8 mouse cellular contexts compared by ENCODE assay signal in the genomic region with DNA sequence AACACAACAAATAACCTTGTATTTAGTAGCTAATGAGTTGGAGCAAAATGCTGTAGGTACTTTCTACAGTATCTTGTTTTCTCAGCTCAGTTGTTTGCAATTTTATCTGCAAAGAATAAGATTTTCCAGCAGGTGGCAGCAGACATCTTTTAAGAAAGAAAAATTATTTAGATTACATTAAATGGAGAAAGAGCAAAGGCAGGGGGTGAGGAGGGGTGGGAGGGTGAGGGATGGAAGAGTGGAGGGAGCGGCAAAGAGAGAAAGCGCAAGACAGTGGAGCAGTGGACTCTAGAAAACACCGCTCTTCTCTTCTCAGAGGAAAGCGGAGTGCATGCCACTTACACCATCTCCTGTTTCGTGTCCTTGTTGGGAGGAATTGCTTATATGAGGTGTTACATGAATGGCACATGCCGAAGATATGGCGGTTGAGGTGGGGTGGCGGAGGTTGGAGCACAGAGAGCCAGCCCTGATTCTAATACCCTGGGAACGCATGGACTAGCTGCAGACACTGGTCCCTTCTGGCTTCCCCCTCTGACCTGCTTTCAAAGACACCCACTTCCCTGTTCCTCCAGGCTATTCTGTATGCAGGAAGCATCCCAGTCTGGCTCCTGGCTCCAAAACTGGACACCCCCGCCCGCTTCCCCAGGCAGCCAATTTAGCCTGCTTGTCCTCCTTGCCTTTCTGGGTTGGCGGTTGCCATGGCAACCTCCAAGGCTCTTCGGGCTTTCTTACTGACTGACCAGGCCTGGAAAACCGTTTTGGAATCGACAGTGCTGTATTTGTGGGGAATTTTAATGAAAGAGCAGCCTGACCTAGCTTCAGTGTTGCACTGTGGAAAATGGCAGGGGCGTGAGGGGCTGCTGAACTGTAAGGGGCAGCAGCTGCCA.
A peak's percentile ranks its signal among the peaks of the same experiment; 100 is the strongest.
DNase-seq lines count a peak whose midpoint lies in the region; ATAC-seq and TF ChIP-seq lines count a peak whose summit lies in the region.

No protein-coding gene starts in this region.

- peak; percentile 14 for TF ChIP-seq RAD21 in CH12.LX (IDR thresholded peaks at IDR 0.05; ENCODE audit: low read depth, low read length)

- peak in 1 of 2 experiments; percentile 50; a peak in 2 of 4 replicates for TF ChIP-seq CTCF in CH12.LX (conservative IDR thresholded peaks at IDR 0.05 in 1 of 2, IDR thresholded peaks at IDR 0.05 in 1 of 2; ENCODE audit: low read depth in 2 of 2, low read length in 2 of 2)
- peak; percentile 73 for TF ChIP-seq CTCF in layer of hippocampus, adult 2 months (conservative IDR thresholded peaks at IDR 0.05)
- TF ChIP-seq CTCF in lung, postnatal 0 days (IDR thresholded peaks at IDR 0.05): peak; percentile 34; the same call in 1 of the 2 replicates

- no peaks in the 10 kb centered on the region for H3K27me3 ChIP-seq in CH12.LX (replicated peaks)
- H3K27me3 ChIP-seq in forebrain, embryonic 10.5 days (ENCODE audit: poor library complexity, severe bottlenecking): no peaks in the 10 kb centered on the region
- no peaks in the 10 kb centered on the region for H3K27me3 ChIP-seq in heart, embryonic 15.5 days
- H3K27me3 ChIP-seq in lung, postnatal 0 days (replicated peaks; ENCODE audit: insufficient read depth, low read length): no peaks in the 10 kb centered on the region

- peaks cover 3% of the 10 kb centered on the region for H3K9me3 ChIP-seq in CH12.LX (replicated peaks; ENCODE audit: low read length)
- peaks cover 9% of the 10 kb centered on the region; the same call in 1 of the 2 replicates for H3K9me3 ChIP-seq in forebrain, embryonic 10.5 days
- H3K9me3 ChIP-seq in heart, embryonic 15.5 days (replicated peaks): no peaks in the 10 kb centered on the region
- H3K9me3 ChIP-seq in lung, postnatal 0 days (ENCODE audit: low read length): no peaks in the 10 kb centered on the region

- peak; percentile 11 for DNase-seq in CH12.LX (ENCODE audit: extremely low read depth)
- peak; percentile 39 for DNase-seq in adrenal gland, postnatal 25 days
- peak; percentile 84 for DNase-seq in forebrain, embryonic 10.5 days (ENCODE audit: extremely low spot score, low spot score)
- peak; percentile 79 to 93 for DNase-seq in layer of hippocampus, adult 2 months (ENCODE audit: low spot score in 2 of 2)
- peak; percentile 62 for DNase-seq in lung, postnatal 0 days (ENCODE audit: low spot score)
- peak; percentile 88 for DNase-seq in right cerebral cortex, postnatal 25 days
- DNase-seq in urinary bladder, postnatal 10 days (ENCODE audit: low spot score): no peak

- TF ChIP-seq EP300 in CH12.LX (IDR thresholded peaks at IDR 0.05; ENCODE audit: low read length): no peak
- no peak for TF ChIP-seq EP300 in lung, postnatal 0 days (IDR thresholded peaks at IDR 0.05)

- H3K4me3 ChIP-seq in CH12.LX (replicated peaks in 1 of 3; ENCODE audit: low read depth in 2 of 3, low read length in 2 of 3, poor library complexity in 1 of 3): no peak overlapping the region
- peak overlapping the region; percentile 50 for H3K4me3 ChIP-seq in forebrain, embryonic 10.5 days
- H3K4me3 ChIP-seq in heart, embryonic 15.5 days: peak overlapping the region; percentile 38
- peak overlapping the region; percentile 63 for H3K4me3 ChIP-seq in layer of hippocampus, adult 2 months
- no peak overlapping the region for H3K4me3 ChIP-seq in lung, postnatal 0 days (ENCODE audit: low read depth, low read length)

- H3K4me2 ChIP-seq in CH12.LX (ENCODE audit: insufficient read depth, low read depth, poor library complexity, severe bottlenecking): no peak overlapping the region
- H3K4me2 ChIP-seq in heart, embryonic 15.5 days: peak overlapping the region; percentile 62
- H3K4me2 ChIP-seq in lung, postnatal 0 days (replicated peaks; ENCODE audit: low read depth, low read length): peak overlapping the region; percentile 33

- no peaks in the 10 kb centered on the region for H3K4me1 ChIP-seq in CH12.LX (ENCODE audit: control insufficient read depth in 1 of 2, insufficient read depth in 2 of 2)
- H3K4me1 ChIP-seq in forebrain, embryonic 10.5 days: peaks cover 33% of the 10 kb centered on the region
- H3K4me1 ChIP-seq in heart, embryonic 15.5 days (replicated peaks): peaks cover 6% of the 10 kb centered on the region
- H3K4me1 ChIP-seq in lung, postnatal 0 days (ENCODE audit: insufficient read depth, low read depth, low read length): no peaks in the 10 kb centered on the region

- 0 out of 2 replicates have a peak, but pooled peaks have one; percentile 31 for ATAC-seq in heart, embryonic 15.5 days (replicated peaks; ENCODE audit: insufficient number of reproducible peaks, insufficient read depth, low FRiP score, low read depth)
- ATAC-seq in lung, postnatal 0 days: no peak

- WGBS in forebrain, embryonic 10.5 days: 11% methylated on average over 16 of the region's 16 CpGs
- WGBS in heart, embryonic 15.5 days: 29% methylated on average over 16 of the region's 16 CpGs
- 14% methylated on average over 16 of the region's 16 CpGs for WGBS in lung, postnatal 0 days

- in situ Hi-C loops in CH12.LX (cut with MboI; ENCODE audit: low pct_ligation_motif_present, low pct_unique_long_range_greater_than_20kb, low sequenced_read_pairs): loop anchor here (25.0 kb wide), 1 partner anchor 1056 kb away; no protein-coding TSS in a partner anchor

- H3K9ac ChIP-seq in CH12.LX (ENCODE audit: insufficient read depth, low read depth): no peak overlapping the region
- H3K9ac ChIP-seq in heart, embryonic 15.5 days: no peak overlapping the region
- H3K9ac ChIP-seq in lung, postnatal 0 days (replicated peaks; ENCODE audit: low read depth): no peak overlapping the region

- no peaks in the 10 kb centered on the region for H3K36me3 ChIP-seq in CH12.LX (replicated peaks in 1 of 2; ENCODE audit: control insufficient read depth in 1 of 2, insufficient read depth in 1 of 2, low read length in 1 of 2)
- no peaks in the 10 kb centered on the region for H3K36me3 ChIP-seq in forebrain, embryonic 10.5 days (replicated peaks)
- H3K36me3 ChIP-seq in heart, embryonic 15.5 days: no peaks in the 10 kb centered on the region
- H3K36me3 ChIP-seq in lung, postnatal 0 days (ENCODE audit: insufficient read depth, low read length): no peaks in the 10 kb centered on the region

- H3K27ac ChIP-seq in CH12.LX (ENCODE audit: insufficient read depth, low read depth): no peak overlapping the region
- peak overlapping the region; percentile 90 for H3K27ac ChIP-seq in forebrain, embryonic 10.5 days
- no peak overlapping the region for H3K27ac ChIP-seq in heart, embryonic 15.5 days
- peak overlapping the region; percentile 93 for H3K27ac ChIP-seq in layer of hippocampus, adult 2 months
- no peak overlapping the region for H3K27ac ChIP-seq in lung, postnatal 0 days (ENCODE audit: low read length)

- no peak for TF ChIP-seq POLR2A in CH12.LX (IDR thresholded peaks at IDR 0.05; ENCODE audit: low read depth, low read length)

- H3K79me2 ChIP-seq in CH12.LX (replicated peaks; ENCODE audit: control insufficient read depth, extremely low read depth, insufficient read depth, poor library complexity, severe bottlenecking): no peaks in the 10 kb centered on the region

- dilution Hi-C loops in CH12.LX (cut with MboI; ENCODE audit: extremely low pct_ligation_motif_present, extremely low pct_unique_long_range_greater_than_20kb, low sequenced_read_pairs): no loop called here

TF ChIP-seq in CH12.LX, 34 proteins besides CTCF, POLR2A, EP300 and RAD21:
- TF ChIP-seq TCF12 (IDR thresholded peaks at IDR 0.05; ENCODE audit: low read depth, low read length) (no peak), PAX5 (IDR thresholded peaks at IDR 0.05; ENCODE audit: low read length) (no peak), CHD1 (IDR thresholded peaks at IDR 0.05; ENCODE audit: low read depth, low read length) (no peak), MYC (IDR thresholded peaks at IDR 0.05; ENCODE audit: low read depth, low read length) (no peak), USF2 (conservative IDR thresholded peaks at IDR 0.05; ENCODE audit: low read depth, low read length) (no peak), ELF1 (IDR thresholded peaks at IDR 0.05; ENCODE audit: low read depth, low read length) (no peak), BHLHE40 (IDR thresholded peaks at IDR 0.05; ENCODE audit: low read depth, low read length) (no peak), USF1 (IDR thresholded peaks at IDR 0.05; ENCODE audit: low read depth, low read length) (no peak), POLR2AphosphoS2 (IDR thresholded peaks at IDR 0.05; ENCODE audit: low read depth, low read length) (no peak), JUND (conservative IDR thresholded peaks at IDR 0.05; ENCODE audit: low read depth, low read length) (no peak), HCFC1 (IDR thresholded peaks at IDR 0.05; ENCODE audit: low read depth, low read length) (no peak), ZMIZ1 (IDR thresholded peaks at IDR 0.05; ENCODE audit: low read depth, low read length) (no peak), MXI1 (IDR thresholded peaks at IDR 0.05; ENCODE audit: low read depth, low read length) (no peak), UBTF (IDR thresholded peaks at IDR 0.05; ENCODE audit: low read depth, low read length) (no peak)
TF ChIP-seq in CH12.LX: peak in this region for 0.

Comparison
In these comparisons a context has a peak if more than half of its experiments do, and no peak if none do; other contexts are left out.
1. H3K27ac ChIP-seq: peak in forebrain, embryonic 10.5 days (single experiment) and layer of hippocampus, adult 2 months (single experiment); none in CH12.LX (single experiment), heart, embryonic 15.5 days (single experiment) and lung, postnatal 0 days (single experiment).
2. H3K4me3 ChIP-seq: peak in forebrain, embryonic 10.5 days (single experiment), heart, embryonic 15.5 days (single experiment) and layer of hippocampus, adult 2 months (single experiment); none in CH12.LX (0 of 3) and lung, postnatal 0 days (single experiment).